Mouse (Mus musculus) adrenal gland (tissue): Measurements from ENCODE around the gene Agpat1.

Source experiments
- intact Hi-C: fragments of 180-260 bp; cut with DNase I; formaldehyde crosslinking; loops from one replicate; pipeline ENCODE4 v1.15.1; 2025
- long read RNA-seq, 2 experiments: library from polyadenylated mRNA; unstranded; transcript quantifications; one replicate each; pipeline ENCODE4 v2.0.0; 2020; ENCODE audit warnings: borderline replicate concordance in 1 of 2; ENCODE audit not compliant: insufficient replicate concordance in 1 of 2

Agpat1 gene
- long read RNA-seq, experiment 1, partial matches to known transcripts: 4 of 5 reads
- long read RNA-seq, experiment 1, other reads (novel, unspliced or antisense): 0 of 5 reads
- long read RNA-seq, experiment 2, partial matches to known transcripts: 0 of 5 reads
- long read RNA-seq, experiment 2, other reads (novel, unspliced or antisense): 5 of 5 reads

- intact Hi-C loops: no loop called here
Observed at GRCm38 (mm10) chr17:34604061-34604508, at the start of gene Agpat1. Agpat1 (plus strand) TSS chr17:34604262.

- intact Hi-C loops: loop anchor here (2.0 to 5.0 kb wide), 2 partner anchors 62 to 115 kb away; partner anchors contain the start of gene Egfl8
Observed at GRCm38 (mm10) chr17:34555483-34555882, 48.6 kb upstream of the Agpat1 start.

- intact Hi-C loops: loop anchor here (5.0 kb wide), 1 partner anchor 61 kb away; the partner anchor contains the start of gene Egfl8
Observed at GRCm38 (mm10) chr17:34556406-34556805, 47.7 kb upstream of the Agpat1 start.

DNA sequence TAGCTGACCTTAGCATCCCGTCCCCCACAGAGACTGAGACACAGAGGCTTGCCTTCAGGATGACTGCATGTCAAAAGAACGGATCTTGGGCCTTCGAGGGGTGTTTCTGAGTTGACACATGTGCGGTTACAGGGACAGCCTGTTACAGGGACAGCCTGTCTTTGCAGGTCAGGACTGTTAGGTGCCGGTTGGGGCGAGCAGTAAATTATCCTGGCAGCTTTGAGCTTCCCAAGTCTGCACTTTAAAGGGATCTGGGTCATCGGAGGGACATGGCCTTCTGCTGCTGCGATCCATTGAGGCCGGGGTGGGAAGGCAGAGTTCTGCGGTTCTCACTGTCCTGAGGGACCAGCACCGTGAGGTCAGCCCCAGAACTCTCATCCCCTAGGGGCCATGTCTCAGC, 46.7 kb upstream of the Agpat1 start:
- intact Hi-C loops: loop anchor here (5.0 kb wide), 1 partner anchor 60 kb away; the partner anchor contains the start of gene Egfl8

GRCm38 (mm10) chr17:34559116-34559515, 44.9 kb upstream of the Agpat1 start:
- intact Hi-C loops: loop anchor here (5.0 kb wide), 1 partner anchor 58 kb away; the partner anchor contains the start of gene Egfl8

GRCm38 (mm10) chr17:34559895-34560294, 44.2 kb upstream of the Agpat1 start:
- intact Hi-C loops: loop anchor here (5.0 kb wide), 1 partner anchor 57 kb away; the partner anchor contains the start of gene Egfl8

DNA sequence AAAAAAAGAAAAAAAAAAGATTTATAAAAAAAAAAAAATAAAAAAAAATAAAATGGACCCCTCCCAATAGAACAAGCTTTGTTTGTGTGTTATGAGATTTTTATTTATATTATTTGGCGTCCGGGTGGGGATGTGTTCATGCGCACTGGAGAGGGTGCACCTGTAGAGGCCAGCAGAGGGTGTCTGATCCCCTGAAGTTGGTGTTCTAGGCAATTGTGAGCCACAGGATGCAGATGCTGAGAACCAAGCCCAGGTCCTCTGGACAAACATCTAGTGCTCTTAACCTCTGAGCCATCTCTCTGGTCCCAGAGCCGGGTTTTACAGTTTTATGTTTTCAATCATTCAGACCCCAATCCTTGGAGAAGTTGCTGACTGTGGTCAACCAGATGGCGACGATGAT, 43.6 kb upstream of the Agpat1 start:
- intact Hi-C loops: no loop called here

GRCm38 (mm10) chr17:34561200-34561599, 42.9 kb upstream of the Agpat1 start:
- intact Hi-C loops: no loop called here

GRCm38 (mm10) chr17:34562595-34562994, 41.5 kb upstream of the Agpat1 start:
- intact Hi-C loops: no loop called here

- intact Hi-C loops: no loop called here
Observed at GRCm38 (mm10) chr17:34563354-34563753, 40.7 kb upstream of the Agpat1 start.

DNA sequence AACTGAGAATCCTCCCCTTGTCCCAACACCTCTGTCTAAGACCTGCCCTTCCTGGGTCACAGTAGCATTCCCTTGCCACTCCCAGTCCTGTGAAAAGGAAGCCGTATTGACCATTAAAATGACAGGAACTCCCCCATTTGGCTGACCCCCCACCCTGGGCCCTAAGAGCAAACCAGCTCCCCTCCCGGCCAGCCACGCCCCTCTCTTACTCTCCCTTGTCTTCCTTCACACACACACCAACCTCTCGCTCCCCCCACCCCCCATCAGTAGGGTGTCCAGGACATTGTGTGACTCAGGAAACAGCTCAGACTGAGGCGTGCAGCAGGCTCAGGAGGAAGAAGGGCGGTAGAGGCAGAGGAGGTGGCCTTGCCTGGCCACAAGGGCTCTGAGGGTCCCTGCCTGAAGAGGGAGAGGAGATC, 40.0 kb upstream of the Agpat1 start, which contains the start of gene Notch4:
Gene Notch4, plus strand, starts transcription at position 266 of the 419 bp plus-strand sequence.
- intact Hi-C loops: no loop called here

DNA sequence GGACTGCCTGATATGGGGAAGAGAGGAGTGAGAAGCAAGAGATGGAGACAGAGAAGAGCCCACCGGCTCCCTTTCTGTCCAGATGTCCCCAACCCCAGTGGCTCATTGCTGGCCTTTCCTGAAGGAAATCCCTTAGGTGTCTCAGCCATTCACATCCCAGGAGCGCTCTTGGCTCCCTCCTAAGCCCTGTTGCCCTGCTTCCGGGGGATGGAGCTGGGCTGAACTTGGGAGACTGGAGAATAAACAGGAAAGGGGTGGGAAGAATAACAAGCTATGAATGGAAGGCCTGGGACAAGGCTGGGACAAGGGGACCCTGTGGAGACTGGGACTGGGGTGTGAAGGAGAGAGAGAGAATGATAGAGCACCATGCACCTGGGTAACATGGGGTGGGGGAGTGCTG, 39.3 kb upstream of the Agpat1 start:
- intact Hi-C loops: no loop called here

- intact Hi-C loops: no loop called here
Observed at GRCm38 (mm10) chr17:34567311-34567710, 36.8 kb upstream of the Agpat1 start.

DNA sequence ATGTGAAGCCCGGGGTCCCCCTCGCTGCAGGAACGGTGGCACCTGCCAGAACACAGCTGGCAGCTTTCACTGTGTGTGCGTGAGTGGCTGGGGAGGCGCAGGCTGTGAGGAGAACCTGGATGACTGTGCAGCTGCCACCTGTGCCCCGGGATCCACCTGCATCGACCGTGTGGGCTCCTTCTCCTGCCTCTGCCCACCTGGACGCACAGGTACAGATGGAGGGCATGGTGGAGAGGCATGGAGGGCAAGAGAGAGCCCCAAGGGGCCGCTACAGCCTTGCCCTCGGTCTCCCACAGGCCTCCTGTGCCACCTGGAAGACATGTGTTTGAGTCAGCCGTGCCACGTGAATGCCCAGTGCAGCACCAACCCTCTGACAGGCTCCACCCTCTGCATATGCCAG, 35.6 kb upstream of the Agpat1 start:
- intact Hi-C loops: no loop called here

GRCm38 (mm10) chr17:34569919-34570318, 34.1 kb upstream of the Agpat1 start:
- intact Hi-C loops: loop anchor here (5.0 kb wide), 1 partner anchor 47 kb away; the partner anchor contains the start of gene Egfl8

GRCm38 (mm10) chr17:34571875-34572274, 32.2 kb upstream of the Agpat1 start:
- intact Hi-C loops: loop anchor here (5.0 kb wide), 1 partner anchor 45 kb away; the partner anchor contains the start of gene Egfl8

GRCm38 (mm10) chr17:34572361-34572760, 31.7 kb upstream of the Agpat1 start:
- intact Hi-C loops: loop anchor here (5.0 kb wide), 1 partner anchor 45 kb away; the partner anchor contains the start of gene Egfl8

DNA sequence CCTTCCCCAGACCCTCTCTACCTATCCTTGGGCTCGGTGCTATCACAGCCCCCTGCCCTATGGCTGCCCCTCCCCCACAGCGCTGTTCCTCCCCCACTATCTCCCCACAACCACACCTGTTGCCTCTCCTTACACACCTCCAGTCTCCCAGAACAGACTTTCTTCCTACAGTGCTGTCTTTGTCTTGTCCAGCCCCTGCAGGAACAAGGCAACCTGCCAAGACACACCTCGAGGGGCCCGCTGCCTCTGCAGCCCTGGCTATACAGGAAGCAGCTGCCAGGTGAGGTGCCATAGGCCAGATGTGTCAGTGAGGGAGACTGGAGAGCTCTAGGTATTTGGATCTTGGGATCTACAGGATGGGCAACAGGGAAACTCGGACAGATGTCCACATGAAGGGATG, 27.5 kb upstream of the Agpat1 start:
- intact Hi-C loops: no loop called here

GRCm38 (mm10) chr17:34578070-34578469, 26.0 kb upstream of the Agpat1 start:
- intact Hi-C loops: no loop called here

DNA sequence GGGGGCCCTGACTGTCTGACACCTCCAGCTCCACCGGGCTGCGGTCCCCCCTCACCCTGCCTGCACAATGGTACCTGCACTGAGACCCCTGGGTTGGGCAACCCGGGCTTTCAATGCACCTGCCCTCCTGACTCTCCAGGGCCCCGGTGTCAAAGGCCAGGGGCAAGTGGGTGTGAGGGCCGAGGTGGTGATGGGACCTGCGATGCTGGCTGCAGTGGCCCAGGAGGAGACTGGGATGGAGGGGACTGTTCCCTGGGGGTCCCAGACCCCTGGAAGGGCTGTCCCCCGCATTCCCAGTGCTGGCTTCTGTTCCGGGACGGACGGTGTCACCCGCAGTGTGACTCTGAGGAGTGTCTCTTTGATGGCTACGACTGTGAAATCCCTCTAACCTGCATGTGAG, 21.5 kb upstream of the Agpat1 start:
- intact Hi-C loops: no loop called here

DNA sequence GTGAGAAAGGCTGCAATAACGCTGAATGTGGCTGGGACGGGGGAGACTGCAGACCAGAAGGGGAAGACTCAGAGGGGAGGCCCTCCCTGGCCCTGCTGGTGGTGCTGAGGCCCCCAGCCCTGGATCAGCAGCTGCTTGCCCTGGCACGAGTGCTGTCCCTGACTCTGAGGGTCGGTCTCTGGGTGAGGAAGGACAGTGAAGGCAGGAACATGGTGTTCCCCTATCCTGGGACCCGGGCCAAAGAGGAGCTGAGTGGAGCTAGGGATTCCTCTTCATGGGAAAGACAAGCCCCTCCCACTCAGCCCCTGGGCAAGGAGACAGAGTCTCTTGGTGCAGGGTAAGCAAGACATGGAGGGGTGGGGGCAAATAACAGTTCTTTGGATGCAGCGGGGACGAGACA, 20.7 kb upstream of the Agpat1 start:
- intact Hi-C loops: no loop called here

DNA sequence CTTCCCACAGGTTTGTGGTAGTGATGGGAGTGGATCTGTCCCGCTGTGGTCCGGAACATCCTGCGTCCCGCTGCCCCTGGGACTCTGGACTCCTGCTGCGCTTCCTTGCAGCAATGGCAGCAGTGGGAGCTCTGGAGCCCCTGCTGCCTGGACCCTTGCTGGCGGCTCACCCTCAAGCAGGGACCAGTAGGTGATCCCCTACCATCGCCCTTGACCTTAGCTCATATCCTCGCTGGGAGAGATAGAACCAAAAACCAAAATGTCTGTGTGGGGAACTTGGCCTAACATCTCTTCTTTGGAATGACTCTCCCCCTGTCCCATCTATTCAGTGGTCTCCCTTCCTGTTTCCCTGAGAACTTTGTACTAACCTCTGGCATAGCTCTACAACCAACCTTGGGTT, 20.2 kb upstream of the Agpat1 start:
- intact Hi-C loops: no loop called here

GRCm38 (mm10) chr17:34585121-34585520, 18.9 kb upstream of the Agpat1 start:
- intact Hi-C loops: no loop called here
